Mouse (Mus musculus): ENCODE measurements around the gene Coq8a. TPM values are rescaled to one million over a fixed set of nuclear protein-coding genes. Genes with fewer than 3 reads are reported as not detected.

The Coq8a gene
- polyA plus RNA-seq, 1 experiment from 2014 or later, result 1.6 TPM

- peaks cover 12% of the 10 kb centered on the region for H3K4me1 ChIP-seq
- H3K27ac ChIP-seq, result no peak overlapping the region
- no peak overlapping the region for H3K4me3 ChIP-seq
- H3K9ac ChIP-seq, result no peak overlapping the region
- H3K4me2 ChIP-seq, result no peak overlapping the region
- no peaks in the 10 kb centered on the region for H3K36me3 ChIP-seq (ENCODE audit: poor library complexity, severe bottlenecking)
- 73% methylated on average over 1 of the region's 1 CpGs for WGBS
- no peaks in the 10 kb centered on the region for H3K27me3 ChIP-seq
- H3K9me3 ChIP-seq (replicated peaks), result no peaks in the 10 kb centered on the region
- ATAC-seq, result no peak
Measured at GRCm38 (mm10) chr1:180222007-180222406, 22.6 kb upstream of the Coq8a start.

GRCm38 (mm10) chr1:180220791-180221542, 21.6 kb upstream of the Coq8a start:
- H3K4me1 ChIP-seq, result peaks cover 5% of the 10 kb centered on the region
- no peak overlapping the region for H3K4me3 ChIP-seq
- no peaks in the 10 kb centered on the region for H3K27me3 ChIP-seq
- H3K27ac ChIP-seq, result no peak overlapping the region
- no peaks in the 10 kb centered on the region for H3K36me3 ChIP-seq (ENCODE audit: poor library complexity, severe bottlenecking)
- H3K9ac ChIP-seq, result no peak overlapping the region
- WGBS, result 91% methylated on average over 19 of the region's 19 CpGs
- H3K9me3 ChIP-seq (replicated peaks), result no peaks in the 10 kb centered on the region
- no peak overlapping the region for H3K4me2 ChIP-seq
- ATAC-seq, result no peak

GRCm38 (mm10) chr1:180216541-180217276, 17.3 kb upstream of the Coq8a start:
- Histone ChIP-seq H3K4me3 (no peak overlapping the region), H3K36me3 (ENCODE audit: poor library complexity, severe bottlenecking) (no peaks in the 10 kb centered on the region), H3K4me1 (no peaks in the 10 kb centered on the region), H3K9me3 (replicated peaks) (no peaks in the 10 kb centered on the region), H3K27me3 (no peaks in the 10 kb centered on the region), H3K4me2 (no peak overlapping the region), H3K27ac (no peak overlapping the region), H3K9ac (no peak overlapping the region)
- no peak for ATAC-seq
- WGBS, result 64% methylated on average over 5 of the region's 5 CpGs

DNA sequence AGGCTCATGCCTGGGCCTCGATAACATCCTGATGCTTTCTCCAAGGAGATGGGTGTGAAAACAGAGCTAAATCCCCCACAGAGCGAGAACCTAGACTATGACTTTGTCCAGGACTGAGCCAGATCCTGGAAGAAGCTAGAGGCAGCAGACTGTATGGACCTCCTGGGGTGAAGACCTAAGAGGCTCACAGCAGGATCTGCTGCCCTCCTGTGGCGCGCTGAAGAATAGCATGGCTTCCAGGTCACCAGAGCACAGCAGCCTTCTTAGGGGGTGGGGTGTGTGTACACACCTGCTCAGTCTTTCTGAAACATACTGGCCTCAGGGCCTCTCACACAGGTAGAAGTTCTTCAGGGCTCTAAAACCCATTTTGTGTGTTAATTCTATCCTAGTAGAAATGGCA, 15.6 kb upstream of the Coq8a start:
- Histone ChIP-seq H3K9me3 (replicated peaks) (no peaks in the 10 kb centered on the region), H3K4me2 (no peak overlapping the region), H3K4me3 (no peak overlapping the region), H3K9ac (no peak overlapping the region), H3K36me3 (ENCODE audit: poor library complexity, severe bottlenecking) (no peaks in the 10 kb centered on the region), H3K27me3 (no peaks in the 10 kb centered on the region), H3K27ac (no peak overlapping the region), H3K4me1 (no peaks in the 10 kb centered on the region)
- ATAC-seq, result peak; percentile 66
- WGBS, result 25% methylated on average over 4 of the region's 4 CpGs

GRCm38 (mm10) chr1:180212911-180213310, 13.5 kb upstream of the Coq8a start:
- Histone ChIP-seq H3K27ac (no peak overlapping the region), H3K9ac (no peak overlapping the region), H3K4me1 (no peaks in the 10 kb centered on the region), H3K36me3 (ENCODE audit: poor library complexity, severe bottlenecking) (no peaks in the 10 kb centered on the region), H3K27me3 (no peaks in the 10 kb centered on the region), H3K4me2 (no peak overlapping the region), H3K4me3 (no peak overlapping the region), H3K9me3 (replicated peaks) (no peaks in the 10 kb centered on the region)
- WGBS, result 93% methylated on average over 5 of the region's 5 CpGs
- no peak for ATAC-seq

- WGBS, result 83% methylated on average over 9 of the region's 9 CpGs
- Histone ChIP-seq H3K4me2 (no peak overlapping the region), H3K36me3 (ENCODE audit: poor library complexity, severe bottlenecking) (no peaks in the 10 kb centered on the region), H3K9me3 (replicated peaks) (no peaks in the 10 kb centered on the region), H3K27me3 (no peaks in the 10 kb centered on the region), H3K27ac (no peak overlapping the region), H3K4me3 (no peak overlapping the region), H3K9ac (no peak overlapping the region), H3K4me1 (no peaks in the 10 kb centered on the region)
- ATAC-seq, result no peak
Measured at GRCm38 (mm10) chr1:180210781-180211271, 11.4 kb upstream of the Coq8a start.

DNA sequence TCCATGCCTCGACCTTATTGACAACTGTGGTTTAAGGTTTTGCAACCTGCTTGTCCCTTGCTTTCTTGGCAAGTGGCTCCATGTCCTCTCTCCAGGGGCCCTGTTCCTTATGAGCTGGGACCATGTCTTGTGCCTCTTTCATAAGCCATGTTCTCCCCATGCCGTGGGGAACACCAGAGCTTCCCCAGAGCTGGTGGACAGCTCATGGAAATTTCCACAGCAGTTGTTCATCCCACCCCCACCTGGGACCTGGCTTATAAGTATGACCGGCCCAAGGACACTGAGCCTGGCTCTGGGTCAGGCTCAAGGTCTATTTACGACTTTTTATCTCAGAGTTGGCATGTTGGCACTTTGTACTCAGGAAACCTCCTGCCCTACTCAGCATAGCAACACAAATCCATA, 10.6 kb upstream of the Coq8a start:
- 79% methylated on average over 4 of the region's 4 CpGs for WGBS
- no peak overlapping the region for H3K27ac ChIP-seq
- H3K36me3 ChIP-seq (ENCODE audit: poor library complexity, severe bottlenecking), result no peaks in the 10 kb centered on the region
- no peaks in the 10 kb centered on the region for H3K27me3 ChIP-seq
- no peak overlapping the region for H3K4me2 ChIP-seq
- H3K4me1 ChIP-seq, result no peaks in the 10 kb centered on the region
- H3K9ac ChIP-seq, result no peak overlapping the region
- 0 out of 2 replicates have a peak, but pooled peaks cover under 1% of the 10 kb centered on the region for H3K9me3 ChIP-seq (replicated peaks)
- ATAC-seq, result no peak
- no peak overlapping the region for H3K4me3 ChIP-seq

DNA sequence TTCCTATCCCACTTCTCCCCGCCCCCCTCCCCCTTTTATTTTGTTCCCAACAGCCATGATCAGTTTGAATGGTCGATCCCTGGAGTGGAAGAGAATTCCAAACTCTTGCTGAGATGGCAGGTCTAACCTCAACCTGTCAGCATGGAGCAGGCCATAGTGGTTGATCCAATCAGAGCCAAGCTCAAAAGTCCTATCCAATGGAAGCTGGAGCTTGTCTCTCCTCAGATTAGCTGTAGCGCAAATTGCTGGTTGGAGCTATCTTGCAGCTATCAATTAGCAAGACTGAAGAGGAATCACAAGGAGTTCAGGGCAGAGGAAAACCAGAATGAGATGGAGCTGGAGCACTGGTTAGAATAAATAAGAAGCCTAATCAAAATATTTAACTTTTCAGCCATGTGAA, 9.0 kb upstream of the Coq8a start:
- Histone ChIP-seq H3K27ac (no peak overlapping the region), H3K9ac (no peak overlapping the region), H3K4me2 (no peak overlapping the region), H3K27me3 (no peaks in the 10 kb centered on the region), H3K9me3 (replicated peaks) (0 out of 2 replicates have a peak, but pooled peaks cover 7% of the 10 kb centered on the region), H3K4me1 (no peaks in the 10 kb centered on the region), H3K36me3 (ENCODE audit: poor library complexity, severe bottlenecking) (no peaks in the 10 kb centered on the region), H3K4me3 (no peak overlapping the region)
- WGBS, result 80% methylated on average over 3 of the region's 3 CpGs
- no peak for ATAC-seq

DNA sequence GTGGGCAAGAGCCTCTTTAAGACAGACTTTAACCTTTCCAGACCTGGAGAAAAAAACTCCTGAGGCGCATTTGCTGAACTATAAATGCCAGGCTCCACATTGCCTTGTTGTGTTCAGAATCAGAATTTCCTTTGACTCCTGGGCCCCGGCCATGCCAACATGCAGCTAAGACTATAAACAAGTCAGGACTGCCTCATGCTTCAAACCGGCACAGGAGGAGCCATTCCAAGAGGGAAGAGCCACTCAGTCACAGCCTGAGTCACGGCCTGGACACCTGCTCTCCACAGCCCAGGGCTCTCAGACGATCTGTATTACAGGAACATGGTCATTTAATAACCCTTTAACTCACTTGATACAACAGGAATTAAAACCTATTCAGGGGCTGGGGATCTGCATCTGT, 1.3 kb upstream of the Coq8a start:
- Histone ChIP-seq H3K36me3 (ENCODE audit: poor library complexity, severe bottlenecking) (no peaks in the 10 kb centered on the region), H3K9ac (no peak overlapping the region), H3K27me3 (no peaks in the 10 kb centered on the region), H3K4me1 (peaks cover 5% of the 10 kb centered on the region; the same call in 1 of the 2 replicates), H3K4me3 (no peak overlapping the region), H3K9me3 (replicated peaks) (0 out of 2 replicates have a peak, but pooled peaks cover 7% of the 10 kb centered on the region), H3K4me2 (no peak overlapping the region), H3K27ac (no peak overlapping the region)
- 63% methylated on average over 5 of the region's 5 CpGs for WGBS
- ATAC-seq, result no peak

DNA sequence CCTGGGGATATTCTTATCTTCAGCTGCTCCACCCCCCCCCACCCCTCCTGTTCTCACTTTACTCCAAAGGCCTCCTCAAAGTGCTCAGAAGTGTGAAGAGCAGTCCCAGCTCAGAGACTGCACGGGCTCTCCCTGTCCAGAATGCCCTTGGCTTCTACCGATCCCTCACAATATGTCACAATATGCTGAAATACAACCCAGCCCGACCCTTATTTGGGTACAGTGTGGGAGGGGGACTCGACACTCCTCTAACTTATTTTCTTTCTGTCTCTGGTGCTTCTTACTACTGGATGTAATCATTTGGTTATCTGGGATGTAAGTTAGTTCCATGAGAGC, 281 bp upstream of the Coq8a start:
- Histone ChIP-seq H3K27me3 (peaks cover 5% of the 10 kb centered on the region), H3K4me1 (peaks cover 12% of the 10 kb centered on the region), H3K4me3 (no peak overlapping the region), H3K36me3 (ENCODE audit: poor library complexity, severe bottlenecking) (no peaks in the 10 kb centered on the region), H3K9me3 (replicated peaks) (0 out of 2 replicates have a peak, but pooled peaks cover 4% of the 10 kb centered on the region), H3K4me2 (no peak overlapping the region), H3K9ac (no peak overlapping the region), H3K27ac (no peak overlapping the region)
- ATAC-seq, result no peak
- WGBS, result 70% methylated on average over 4 of the region's 4 CpGs

- Histone ChIP-seq H3K4me2 (no peak overlapping the region), H3K4me3 (no peak overlapping the region), H3K27ac (no peak overlapping the region), H3K9me3 (replicated peaks) (no peaks in the 10 kb centered on the region), H3K27me3 (peaks cover 19% of the 10 kb centered on the region), H3K36me3 (ENCODE audit: poor library complexity, severe bottlenecking) (no peaks in the 10 kb centered on the region), H3K4me1 (peaks cover 12% of the 10 kb centered on the region), H3K9ac (no peak overlapping the region)
- WGBS, result 91% methylated on average over 3 of the region's 3 CpGs
- ATAC-seq, result no peak
Measured at GRCm38 (mm10) chr1:180197956-180198355, 1.4 kb downstream of the Coq8a start.

DNA sequence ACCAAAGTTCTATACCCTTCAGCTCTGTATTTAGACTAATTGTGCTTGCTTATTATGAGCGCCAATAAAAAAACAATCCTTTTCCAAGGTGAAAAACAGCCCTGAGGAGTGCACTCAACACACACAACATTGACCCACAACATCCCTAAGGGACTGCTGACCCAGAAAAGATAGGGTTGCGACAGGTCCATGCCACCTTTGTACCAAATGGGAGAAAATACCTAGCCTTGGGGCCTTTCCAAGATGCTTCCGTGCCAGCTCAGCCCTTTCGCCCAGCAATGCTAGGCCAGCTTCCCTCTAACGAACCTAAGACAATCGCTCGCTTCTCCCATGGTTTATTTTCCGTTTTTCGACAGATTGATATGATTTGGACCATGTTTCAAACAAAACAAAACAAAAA, 2.9 kb downstream of the Coq8a start:
- no peaks in the 10 kb centered on the region for H3K9me3 ChIP-seq (replicated peaks)
- no peaks in the 10 kb centered on the region for H3K36me3 ChIP-seq (ENCODE audit: poor library complexity, severe bottlenecking)
- H3K4me1 ChIP-seq, result peaks cover 12% of the 10 kb centered on the region
- 86% methylated on average over 9 of the region's 9 CpGs for WGBS
- H3K4me3 ChIP-seq, result no peak overlapping the region; the same call in 1 of the 2 replicates
- H3K4me2 ChIP-seq, result peak overlapping the region; percentile 81
- no peak for ATAC-seq
- peaks cover 21% of the 10 kb centered on the region for H3K27me3 ChIP-seq
- H3K9ac ChIP-seq, result no peak overlapping the region
- H3K27ac ChIP-seq, result no peak overlapping the region

Data from forebrain, embryonic 13.5 days (tissue).